ENCODE assay signal across 26 mouse cellular contexts in genomic region chr7:37433156-37433555, GRCm38 (mm10).
A peak's percentile ranks its signal among the peaks of the same experiment; 100 is the strongest.
DNase-seq lines count a peak whose midpoint lies in the region; ATAC-seq and TF ChIP-seq lines count a peak whose summit lies in the region.
"Had no signal": no experiment of that assay in that cellular context is flagged by ENCODE, and none has a peak within 500 bp of the region (broad histone marks: within the 10 kb centered on the region; RNA-seq: fewer than 3 reads in every experiment).

No protein-coding gene starts in this region.

- no peak overlapping the region for H3K4me3 ChIP-seq in hindbrain, embryonic 16.5 days (ENCODE audit: low read length)
- no peak overlapping the region for H3K4me3 ChIP-seq in hindbrain, postnatal 0 days (ENCODE audit: low read length)
- H3K4me3 ChIP-seq: forebrain, embryonic 15.5 days; gastrocnemius, adult 2 months; left cerebral cortex, adult 2 months; limb, embryonic 12.5 days; liver, embryonic 15.5 days; neural tube, embryonic 13.5 days had no signal

- no peaks in the 10 kb centered on the region for H3K36me3 ChIP-seq in hindbrain, embryonic 16.5 days (ENCODE audit: control insufficient read depth, insufficient read depth, low read length)
- no peaks in the 10 kb centered on the region for H3K36me3 ChIP-seq in hindbrain, postnatal 0 days (ENCODE audit: insufficient read depth, low read length)
- H3K36me3 ChIP-seq: forebrain, embryonic 15.5 days; limb, embryonic 12.5 days; liver, embryonic 15.5 days; neural tube, embryonic 13.5 days had no signal

- H3K9ac ChIP-seq in hindbrain, embryonic 16.5 days (ENCODE audit: low read depth, low read length): no peak overlapping the region
- H3K9ac ChIP-seq in hindbrain, postnatal 0 days (replicated peaks; ENCODE audit: low read length): no peak overlapping the region
- H3K9ac ChIP-seq: forebrain, embryonic 15.5 days; limb, embryonic 12.5 days; liver, embryonic 15.5 days; lung, embryonic 14.5 days; neural tube, embryonic 13.5 days had no signal

- H3K4me1 ChIP-seq in hindbrain, embryonic 16.5 days (ENCODE audit: control insufficient read depth, insufficient read depth, low read depth, low read length): no peaks in the 10 kb centered on the region
- H3K4me1 ChIP-seq in hindbrain, postnatal 0 days (ENCODE audit: insufficient read depth, low read length): no peaks in the 10 kb centered on the region
- H3K4me1 ChIP-seq: liver, embryonic 15.5 days had no signal

- intact Hi-C loops in gastrocnemius, postnatal 14 days (cut with DNase I; ENCODE audit: low total_unique reads): no loop called here

- WGBS in hindbrain, embryonic 16.5 days: 55% methylated on average over 7 of the region's 7 CpGs
- WGBS in hindbrain, postnatal 0 days: 58% methylated on average over 7 of the region's 7 CpGs

- no peaks in the 10 kb centered on the region for H3K27me3 ChIP-seq in hindbrain, embryonic 16.5 days (replicated peaks; ENCODE audit: control insufficient read depth, insufficient read depth, low read length)
- H3K27me3 ChIP-seq in hindbrain, postnatal 0 days (ENCODE audit: insufficient read depth, low read length): no peaks in the 10 kb centered on the region
- H3K27me3 ChIP-seq: forebrain, embryonic 15.5 days; liver, embryonic 15.5 days; neural tube, embryonic 13.5 days had no signal

- no peaks in the 10 kb centered on the region for H3K9me3 ChIP-seq in hindbrain, embryonic 16.5 days (ENCODE audit: control insufficient read depth, low read length)
- no peaks in the 10 kb centered on the region for H3K9me3 ChIP-seq in hindbrain, postnatal 0 days (ENCODE audit: low read length)
- H3K9me3 ChIP-seq: forebrain, embryonic 15.5 days; limb, embryonic 12.5 days; liver, embryonic 15.5 days; neural tube, embryonic 13.5 days had no signal

- no peak overlapping the region for H3K4me2 ChIP-seq in hindbrain, embryonic 16.5 days (ENCODE audit: low read length)
- H3K4me2 ChIP-seq in hindbrain, postnatal 0 days (ENCODE audit: low read depth, low read length): no peak overlapping the region
- H3K4me2 ChIP-seq: forebrain, embryonic 15.5 days; limb, embryonic 12.5 days; liver, embryonic 15.5 days; lung, embryonic 14.5 days; midbrain, embryonic 11.5 days; neural tube, embryonic 13.5 days had no signal

- DNase-seq in gastrocnemius, postnatal 25 days: peak; percentile 12
- DNase-seq in gastrocnemius, postnatal 14 days: no peak
- DNase-seq in hindbrain, postnatal 0 days (ENCODE audit: low spot score): no peak
- DNase-seq in thymus, postnatal 10 days (ENCODE audit: low spot score in 2 of 2): peak; percentile 78 to 81
- no peak for DNase-seq in T-cell, adult 2 months (ENCODE audit: low spot score)
- DNase-seq in left cerebral cortex, adult 18-20 months (ENCODE audit: low spot score in 2 of 2): no peak
- DNase-seq: adrenal gland, postnatal 25 days; cerebellum, adult 11-12 months; cerebellum, adult 9-11 months; gastrocnemius, adult 2 months; heart, postnatal 4 days; kidney, postnatal 25 days; lung, embryonic 14.5 days; lung, postnatal 14 days; right cerebral cortex, postnatal 4 days had no signal

- TF ChIP-seq CTCF in hindbrain, postnatal 0 days (IDR thresholded peaks at IDR 0.05; ENCODE audit: low read depth): no peak

- ATAC-seq in hindbrain, embryonic 16.5 days: 0 out of 2 replicates have a peak, but pooled peaks have one; percentile 27
- ATAC-seq in hindbrain, postnatal 0 days: no peak
- ATAC-seq: CD4-positive, CD25-positive, alpha-beta regulatory T cell, adult 4 months; forebrain, embryonic 15.5 days; intestine, postnatal 0 days; midbrain, embryonic 16.5 days had no signal

- no peak overlapping the region for H3K27ac ChIP-seq in hindbrain, embryonic 16.5 days (ENCODE audit: low read depth, low read length)
- no peak overlapping the region for H3K27ac ChIP-seq in hindbrain, postnatal 0 days
- H3K27ac ChIP-seq: forebrain, embryonic 15.5 days; gastrocnemius, adult 2 months; left cerebral cortex, adult 2 months; limb, embryonic 12.5 days; liver, embryonic 15.5 days; neural tube, embryonic 13.5 days; stomach, postnatal 0 days had no signal

Comparison
In these comparisons a context has a peak if more than half of its experiments do, and no peak if none do; other contexts are left out.
1. DNase-seq: peak in gastrocnemius, postnatal 25 days (single experiment) and thymus, postnatal 10 days (2 of 2); none in gastrocnemius, postnatal 14 days (single experiment), hindbrain, postnatal 0 days (single experiment), T-cell, adult 2 months (single experiment) and left cerebral cortex, adult 18-20 months (0 of 2).